Mouse (Mus musculus) hindbrain, embryonic 10.5 days (tissue): ENCODE data around the gene Scn8a. TPM values are rescaled to one million over a fixed set of nuclear protein-coding genes. Genes with fewer than 3 reads are reported as not detected.
A peak's percentile ranks its signal among the peaks of the same experiment; 100 is the strongest.

Experiments
- DNase-seq: peaks from one replicate; pipeline ENCODE4 v3.0.0-alpha.2; 2017; ENCODE audit warnings: low spot score
- H3K27ac ChIP-seq: fragments of 300-500 bp; sonication (generic); 2 replicates; pipeline ENCODE4 v1.5.1; 2016; ENCODE audit warnings: mild to moderate bottlenecking, moderate library complexity
- H3K27me3 ChIP-seq: fragments of 300-500 bp; sonication (generic); 2 replicates; pipeline ENCODE4 v1.6.1; 2016; ENCODE audit warnings: mild to moderate bottlenecking; ENCODE audit not compliant: poor library complexity, insufficient read depth, severe bottlenecking
- H3K36me3 ChIP-seq: fragments of 300-500 bp; sonication (generic); 2 replicates; pipeline ENCODE4 v1.6.1; 2016; ENCODE audit warnings: mild to moderate bottlenecking, moderate library complexity
- H3K4me1 ChIP-seq: fragments of 300-500 bp; sonication (generic); replicated peaks from 2 replicates; pipeline ENCODE4 v1.6.1; 2016; ENCODE audit warnings: mild to moderate bottlenecking
- H3K4me3 ChIP-seq: fragments of 300-500 bp; sonication (generic); 2 replicates; pipeline ENCODE4 v1.5.1; 2016; ENCODE audit warnings: mild to moderate bottlenecking, moderate library complexity
- H3K9me3 ChIP-seq: fragments of 300-500 bp; sonication (generic); 2 replicates; pipeline ENCODE4 v1.6.1; 2016; ENCODE audit warnings: mild to moderate bottlenecking, moderate library complexity
- WGBS: fragments of 180-500 bp; shearing (Covaris S2); methylation state at CpG from one replicate; pipeline ENCODE4 v1.1.7; 2016; 5-methylcytosine and 5-hydroxymethylcytosine counted together
- polyA plus RNA-seq: library from polyadenylated mRNA; unstranded; fragments of >200 nt; fragmentation: Nextera tagmentation; extraction: Ambion mirVana; gene quantifications from 2 replicates; pipeline ENCODE4 v1.2.1, GENCODE M21; 2016

Gene Scn8a
- polyA plus RNA-seq, 1 experiment from 2014 or later, result 15.2 TPM

DNA sequence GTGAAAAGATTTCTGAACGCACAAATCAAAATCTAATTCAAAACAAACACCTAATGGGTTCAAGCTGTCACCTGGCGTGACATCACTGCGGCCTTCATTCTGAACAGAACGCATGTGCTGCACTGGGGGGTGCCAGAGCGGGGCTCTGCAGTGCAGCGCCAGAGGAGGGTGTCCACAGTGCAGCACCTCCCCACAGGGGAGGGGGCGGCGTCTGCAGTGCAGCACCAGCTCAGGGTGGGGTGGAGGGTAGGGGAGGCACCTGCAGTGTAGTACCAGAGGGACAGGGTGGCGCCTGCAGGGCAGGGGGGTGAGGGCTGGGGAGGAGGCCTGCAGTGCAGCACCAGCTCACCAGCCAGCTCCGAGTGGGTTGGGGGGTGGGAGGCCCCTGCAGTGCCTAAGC is 55.3 kb downstream of the Scn8a start:
- Histone ChIP-seq H3K27me3 (no peaks in the 10 kb centered on the region), H3K4me1 (peaks cover 38% of the 10 kb centered on the region), H3K27ac (peak overlapping the region; percentile 59; the same call in 1 of the 2 replicates), H3K4me3 (no peak overlapping the region), H3K36me3 (no peaks in the 10 kb centered on the region), H3K9me3 (no peaks in the 10 kb centered on the region)
- whole genome bisulfite sequencing, result 79% methylated on average over 10 of the region's 10 CpGs
- DNase-seq, result no peak

DNA sequence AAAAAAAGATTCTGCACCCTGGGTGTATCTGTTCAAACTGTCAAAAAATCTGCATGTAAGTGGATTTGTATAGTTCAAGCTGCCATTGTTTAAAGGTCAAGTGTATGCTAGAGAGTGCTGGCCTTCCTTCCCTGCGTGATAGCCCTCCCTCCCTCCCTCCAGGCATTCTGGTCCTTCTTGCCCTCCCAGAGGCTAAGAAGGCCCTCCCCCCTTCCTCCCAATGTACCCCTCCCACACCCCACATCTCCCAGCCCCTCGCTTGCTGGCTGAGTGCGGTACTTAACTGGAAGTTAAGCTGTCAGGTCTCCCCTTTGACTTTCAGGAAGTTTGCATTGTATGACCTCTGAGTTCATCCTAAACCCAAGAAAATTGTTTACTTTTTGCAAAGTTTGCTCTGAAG is 60.8 kb downstream of the Scn8a start:
- Histone ChIP-seq H3K36me3 (no peaks in the 10 kb centered on the region), H3K4me1 (peaks cover 18% of the 10 kb centered on the region), H3K27ac (no peak overlapping the region), H3K9me3 (no peaks in the 10 kb centered on the region), H3K4me3 (no peak overlapping the region), H3K27me3 (no peaks in the 10 kb centered on the region)
- WGBS, result 39% methylated on average over 3 of the region's 3 CpGs
- DNase-seq, result no peak

DNA sequence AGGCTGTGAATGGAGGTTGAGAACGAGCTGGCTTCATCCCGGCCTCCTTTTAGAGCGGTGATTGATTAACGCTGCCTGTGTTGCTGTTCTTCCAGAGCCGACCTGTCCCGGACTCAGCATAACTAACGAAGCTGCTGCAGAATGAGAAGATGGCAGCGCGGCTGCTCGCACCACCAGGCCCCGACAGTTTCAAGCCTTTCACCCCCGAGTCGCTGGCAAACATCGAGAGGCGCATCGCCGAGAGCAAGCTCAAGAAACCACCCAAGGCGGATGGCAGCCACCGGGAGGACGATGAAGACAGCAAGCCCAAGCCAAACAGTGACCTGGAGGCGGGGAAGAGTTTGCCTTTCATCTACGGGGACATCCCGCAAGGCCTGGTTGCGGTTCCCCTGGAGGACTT is 66.5 kb downstream of the Scn8a start:
- peak overlapping the region; percentile 33 for H3K4me3 ChIP-seq
- peaks cover 26% of the 10 kb centered on the region for H3K4me1 ChIP-seq
- H3K27me3 ChIP-seq, result no peaks in the 10 kb centered on the region
- H3K36me3 ChIP-seq, result peaks cover 18% of the 10 kb centered on the region
- 61% methylated on average over 24 of the region's 24 CpGs for WGBS
- DNase-seq, result no peak
- H3K9me3 ChIP-seq, result no peaks in the 10 kb centered on the region
- H3K27ac ChIP-seq, result peak overlapping the region; percentile 75

DNA sequence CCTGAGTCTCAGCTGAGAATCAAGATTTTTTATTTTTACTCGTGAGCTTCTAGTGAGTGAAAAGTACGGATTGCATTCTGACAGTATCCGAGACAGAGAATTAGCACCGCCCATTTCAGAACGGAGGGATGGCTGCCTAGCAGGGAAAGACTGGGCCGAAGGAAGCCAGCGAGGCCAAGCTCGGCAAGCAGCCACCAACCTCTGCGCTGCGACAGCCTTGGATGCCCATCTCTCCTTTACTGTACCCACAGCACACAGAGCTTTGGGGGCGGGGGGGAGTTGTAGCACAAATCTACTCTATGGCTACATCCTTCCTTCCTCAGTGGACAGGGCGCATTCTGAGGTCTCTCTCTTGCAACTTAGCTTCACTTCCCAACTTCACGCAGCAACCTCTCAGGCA is 78.7 kb downstream of the Scn8a start:
- H3K4me1 ChIP-seq, result peaks cover 12% of the 10 kb centered on the region
- WGBS, result 89% methylated on average over 13 of the region's 13 CpGs
- H3K27ac ChIP-seq, result no peak overlapping the region
- DNase-seq, result no peak
- H3K36me3 ChIP-seq, result peaks cover 6% of the 10 kb centered on the region; the same call in 1 of the 2 replicates
- H3K9me3 ChIP-seq, result no peaks in the 10 kb centered on the region; the same call in 1 of the 2 replicates
- H3K27me3 ChIP-seq, result no peaks in the 10 kb centered on the region
- no peak overlapping the region for H3K4me3 ChIP-seq

DNA sequence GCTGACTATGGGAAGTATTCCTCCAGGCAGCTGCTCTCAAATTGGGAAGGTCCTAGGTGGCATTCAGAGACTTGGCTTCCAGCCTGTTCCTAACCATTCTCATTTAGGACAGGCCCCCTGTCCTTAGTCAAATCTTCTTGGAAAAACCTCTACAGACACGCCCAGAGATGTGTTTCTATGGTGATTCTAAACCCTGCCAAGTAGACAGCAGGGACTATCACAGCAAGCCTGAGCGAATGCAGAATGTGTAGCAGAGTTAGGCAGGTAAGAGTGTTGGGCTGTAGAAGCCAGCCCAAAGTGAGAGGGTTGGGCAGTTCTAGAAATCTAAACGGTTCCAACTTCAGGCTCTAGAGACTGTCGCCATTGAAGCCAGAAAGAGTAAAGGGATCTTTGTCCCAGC is 79.5 kb downstream of the Scn8a start:
- 91% methylated on average over 4 of the region's 4 CpGs for WGBS
- DNase-seq, result no peak
- H3K4me3 ChIP-seq, result no peak overlapping the region
- H3K27me3 ChIP-seq, result no peaks in the 10 kb centered on the region
- H3K4me1 ChIP-seq, result peaks cover 17% of the 10 kb centered on the region
- H3K27ac ChIP-seq, result no peak overlapping the region
- no peaks in the 10 kb centered on the region; the same call in 1 of the 2 replicates for H3K9me3 ChIP-seq
- H3K36me3 ChIP-seq, result peaks cover 6% of the 10 kb centered on the region; the same call in 1 of the 2 replicates

DNA sequence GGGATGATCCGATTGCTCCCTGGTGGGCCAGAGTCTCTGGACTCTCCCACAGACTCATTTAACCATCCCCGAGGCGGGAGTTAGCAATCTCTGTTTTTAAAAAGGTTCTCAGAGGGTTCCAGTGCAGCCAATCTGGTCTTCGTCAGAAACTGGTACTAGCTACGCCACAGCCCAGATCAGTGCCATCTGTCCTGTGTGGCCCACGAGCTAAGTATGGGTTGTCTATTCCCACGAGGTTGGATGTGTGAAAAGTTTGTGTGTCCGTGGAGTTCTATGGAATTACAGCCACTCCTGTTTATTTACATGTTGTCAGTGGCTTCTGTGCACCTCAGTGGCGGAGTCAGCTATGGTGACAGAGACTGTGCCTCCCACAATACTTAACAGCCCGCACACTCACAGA is 81.8 kb downstream of the Scn8a start:
- Histone ChIP-seq H3K27me3 (no peaks in the 10 kb centered on the region), H3K9me3 (no peaks in the 10 kb centered on the region; the same call in 1 of the 2 replicates), H3K27ac (no peak overlapping the region), H3K36me3 (peaks cover 6% of the 10 kb centered on the region; the same call in 1 of the 2 replicates), H3K4me1 (peaks cover 22% of the 10 kb centered on the region), H3K4me3 (no peak overlapping the region)
- DNase-seq, result no peak
- WGBS, result 85% methylated on average over 10 of the region's 10 CpGs

DNA sequence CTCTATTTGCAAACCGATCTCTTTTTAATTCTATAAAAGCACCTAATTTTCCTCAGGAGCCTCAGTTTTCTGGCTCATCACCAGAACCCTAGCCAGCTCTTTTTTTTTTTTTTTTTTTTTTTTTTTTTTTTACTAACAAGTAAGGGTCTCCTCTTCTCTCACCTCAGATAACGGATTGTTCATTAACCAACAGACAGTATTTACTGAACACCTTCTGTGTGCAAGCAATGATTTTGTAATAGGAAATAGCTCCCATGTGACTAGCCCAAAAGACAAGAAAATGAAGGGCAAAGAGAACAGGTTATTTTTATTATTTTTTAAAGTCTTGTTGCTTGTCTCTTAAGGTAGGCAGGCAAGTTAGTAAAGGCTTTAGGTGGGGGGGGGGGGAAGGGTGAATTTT is 82.6 kb downstream of the Scn8a start:
- WGBS, result 85% methylated on average over 2 of the region's 2 CpGs
- no peak for DNase-seq
- H3K4me3 ChIP-seq, result no peak overlapping the region
- no peak overlapping the region for H3K27ac ChIP-seq
- H3K36me3 ChIP-seq, result peaks cover 2% of the 10 kb centered on the region; the same call in 1 of the 2 replicates
- peaks cover 22% of the 10 kb centered on the region for H3K4me1 ChIP-seq
- no peaks in the 10 kb centered on the region for H3K27me3 ChIP-seq
- no peaks in the 10 kb centered on the region; the same call in 1 of the 2 replicates for H3K9me3 ChIP-seq

DNA sequence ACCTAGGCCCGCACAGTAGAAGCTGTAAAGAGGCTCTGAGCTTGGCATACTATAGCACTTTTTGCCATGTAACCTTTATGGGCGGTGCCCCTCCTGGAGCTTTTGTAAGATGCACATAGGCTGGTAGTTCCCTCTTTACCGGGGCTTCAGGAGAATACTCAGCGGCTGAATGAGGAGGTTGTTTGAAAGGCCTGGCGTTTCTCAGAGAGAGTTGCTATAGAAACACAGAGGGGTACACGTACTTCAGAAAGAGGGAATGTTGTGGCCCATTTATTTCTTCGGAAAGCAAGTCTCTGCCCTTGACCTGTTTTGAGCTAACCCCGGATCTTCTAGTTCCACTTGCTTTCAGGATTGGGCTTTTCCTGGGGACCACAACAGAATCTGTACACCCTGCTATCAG is 83.2 kb downstream of the Scn8a start:
- Histone ChIP-seq H3K36me3 (no peaks in the 10 kb centered on the region), H3K27me3 (no peaks in the 10 kb centered on the region), H3K4me1 (peaks cover 22% of the 10 kb centered on the region), H3K4me3 (no peak overlapping the region), H3K9me3 (no peaks in the 10 kb centered on the region), H3K27ac (no peak overlapping the region; the same call in 1 of the 2 replicates)
- 40% methylated on average over 8 of the region's 8 CpGs for WGBS
- DNase-seq, result no peak

DNA sequence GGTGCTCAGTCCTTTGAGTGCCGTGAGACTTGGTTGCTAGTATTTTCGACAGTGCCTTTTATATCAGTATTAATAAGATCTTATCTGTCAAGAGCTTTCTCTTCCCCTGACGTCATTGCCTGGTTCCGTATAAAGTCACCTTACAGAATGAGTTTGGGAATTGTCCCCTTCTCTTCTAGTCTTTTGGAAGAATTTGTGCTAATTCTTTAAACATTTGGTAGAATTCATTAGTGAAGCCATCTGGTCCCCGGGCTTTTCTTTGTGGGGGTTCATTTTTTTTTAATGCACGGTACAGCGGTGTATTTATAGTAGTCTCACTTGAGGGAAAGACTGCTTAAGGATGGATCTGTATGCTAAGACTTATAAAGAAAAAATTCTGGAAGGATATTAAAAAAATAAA is 84.3 kb downstream of the Scn8a start:
- Histone ChIP-seq H3K27ac (no peak overlapping the region), H3K27me3 (no peaks in the 10 kb centered on the region), H3K4me1 (peaks cover 22% of the 10 kb centered on the region), H3K4me3 (no peak overlapping the region), H3K9me3 (no peaks in the 10 kb centered on the region), H3K36me3 (no peaks in the 10 kb centered on the region)
- no peak for DNase-seq
- 83% methylated on average over 7 of the region's 7 CpGs for WGBS

DNA sequence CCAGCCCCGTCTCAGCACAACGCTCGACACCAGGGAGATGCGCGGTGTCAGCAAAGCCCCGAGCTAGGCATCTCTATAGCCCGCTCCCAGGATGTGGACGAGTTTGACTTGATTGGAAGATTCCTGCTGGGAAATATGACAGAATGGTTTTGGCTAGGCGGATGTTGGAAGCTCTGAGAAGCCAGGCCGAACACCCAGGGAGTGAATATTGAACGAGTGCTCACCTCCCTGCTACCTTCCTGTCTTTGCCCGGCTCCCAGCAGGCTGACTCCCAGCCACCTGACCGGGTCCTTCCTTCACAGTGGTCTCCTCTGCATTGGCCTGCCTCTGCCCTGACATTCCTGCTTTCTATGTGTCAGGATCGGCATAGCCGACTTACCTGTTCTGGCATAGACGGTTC is 85.1 kb downstream of the Scn8a start:
- no peak for DNase-seq
- Histone ChIP-seq H3K4me1 (peaks cover 22% of the 10 kb centered on the region), H3K27ac (no peak overlapping the region), H3K9me3 (no peaks in the 10 kb centered on the region), H3K4me3 (no peak overlapping the region), H3K27me3 (no peaks in the 10 kb centered on the region), H3K36me3 (no peaks in the 10 kb centered on the region)
- WGBS, result 78% methylated on average over 16 of the region's 16 CpGs

DNA sequence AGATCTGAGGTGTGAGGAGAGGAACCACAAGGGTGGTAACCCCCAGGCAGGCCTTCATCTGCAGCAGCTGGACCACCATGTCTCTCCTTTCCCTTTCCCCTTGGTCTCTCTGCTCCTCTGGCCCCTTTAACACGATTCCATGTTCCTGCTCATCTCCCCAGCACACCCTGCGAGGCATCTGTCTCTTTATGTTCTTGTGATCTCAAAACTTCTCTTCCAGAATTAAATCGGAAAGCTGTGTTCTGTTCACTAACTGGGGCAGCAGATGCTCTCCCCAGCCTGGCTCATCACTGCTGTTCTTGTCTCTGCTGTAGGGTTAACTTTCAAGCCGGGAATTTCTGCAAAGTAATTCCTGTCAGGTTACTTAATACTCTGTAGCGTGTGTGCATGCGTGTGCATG is 91.3 kb downstream of the Scn8a start:
- H3K36me3 ChIP-seq, result no peaks in the 10 kb centered on the region
- no peaks in the 10 kb centered on the region for H3K27me3 ChIP-seq
- H3K9me3 ChIP-seq, result no peaks in the 10 kb centered on the region
- H3K4me1 ChIP-seq, result no peaks in the 10 kb centered on the region
- 84% methylated on average over 6 of the region's 6 CpGs for WGBS
- no peak overlapping the region for H3K27ac ChIP-seq
- DNase-seq, result no peak
- no peak overlapping the region for H3K4me3 ChIP-seq

DNA sequence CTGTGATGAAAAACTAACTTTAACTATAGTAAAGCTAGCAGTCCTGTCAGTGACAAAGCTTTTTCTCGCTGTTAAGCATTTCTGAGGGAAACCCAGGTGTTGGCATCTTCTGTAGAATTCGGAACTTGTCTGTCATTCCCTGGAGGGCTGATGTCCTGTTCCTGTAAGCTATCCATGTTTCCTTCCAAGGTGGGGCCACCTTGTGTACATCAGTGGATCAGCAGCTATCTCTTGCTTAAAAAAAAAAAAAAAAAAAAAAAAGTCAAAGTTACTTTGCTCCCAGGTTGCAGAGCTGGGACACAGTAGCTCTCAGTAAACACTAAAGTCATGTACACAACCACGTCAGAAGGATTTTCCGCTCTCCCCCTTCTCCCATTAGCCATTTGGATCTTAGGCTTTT is 91.9 kb downstream of the Scn8a start:
- no peaks in the 10 kb centered on the region for H3K4me1 ChIP-seq
- no peak overlapping the region for H3K4me3 ChIP-seq
- no peak overlapping the region for H3K27ac ChIP-seq
- 84% methylated on average over 4 of the region's 4 CpGs for WGBS
- H3K36me3 ChIP-seq, result no peaks in the 10 kb centered on the region
- no peak for DNase-seq
- H3K27me3 ChIP-seq, result no peaks in the 10 kb centered on the region
- H3K9me3 ChIP-seq, result no peaks in the 10 kb centered on the region

DNA sequence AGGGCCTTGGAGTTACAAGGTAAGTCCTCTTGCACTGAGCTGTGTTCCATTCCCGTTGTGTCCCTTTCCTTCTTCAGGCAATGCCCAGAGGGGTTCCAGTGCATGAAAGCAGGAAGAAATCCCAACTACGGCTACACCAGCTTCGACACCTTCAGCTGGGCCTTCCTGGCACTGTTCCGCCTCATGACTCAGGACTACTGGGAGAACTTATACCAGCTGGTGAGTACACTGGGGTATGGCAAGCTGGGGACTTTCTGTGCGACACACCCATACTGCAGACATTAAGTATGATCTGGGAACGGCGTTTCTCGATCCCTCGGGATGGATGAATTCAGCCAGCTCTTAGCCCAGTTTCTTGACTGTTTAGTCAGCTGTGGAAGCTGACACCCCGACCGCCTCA is 101.8 kb downstream of the Scn8a start:
- H3K27ac ChIP-seq, result no peak overlapping the region
- 72% methylated on average over 11 of the region's 11 CpGs for WGBS
- no peaks in the 10 kb centered on the region for H3K27me3 ChIP-seq
- no peaks in the 10 kb centered on the region for H3K9me3 ChIP-seq
- DNase-seq, result no peak
- peaks cover 31% of the 10 kb centered on the region for H3K36me3 ChIP-seq
- peaks cover 19% of the 10 kb centered on the region for H3K4me1 ChIP-seq
- no peak overlapping the region for H3K4me3 ChIP-seq

DNA sequence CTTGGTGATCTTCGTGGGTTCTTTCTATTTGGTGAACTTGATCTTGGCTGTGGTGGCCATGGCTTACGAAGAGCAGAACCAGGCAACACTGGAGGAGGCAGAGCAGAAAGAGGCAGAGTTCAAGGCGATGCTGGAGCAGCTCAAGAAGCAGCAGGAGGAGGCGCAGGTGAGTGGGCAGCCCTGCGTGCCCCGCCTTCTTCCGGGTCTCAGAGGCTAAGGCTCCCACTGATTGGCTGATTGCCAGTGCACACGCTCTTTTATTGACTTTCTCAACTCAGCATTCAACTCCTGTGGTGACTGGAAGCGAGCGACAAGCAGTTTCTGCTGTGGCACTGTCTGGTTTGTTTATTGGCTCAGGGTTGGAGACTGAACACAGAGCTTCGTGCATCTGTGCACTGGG is 103.1 kb downstream of the Scn8a start:
- Histone ChIP-seq H3K4me1 (peaks cover 19% of the 10 kb centered on the region), H3K27me3 (no peaks in the 10 kb centered on the region), H3K9me3 (no peaks in the 10 kb centered on the region), H3K4me3 (no peak overlapping the region), H3K36me3 (peaks cover 31% of the 10 kb centered on the region), H3K27ac (no peak overlapping the region)
- no peak for DNase-seq
- 38% methylated on average over 11 of the region's 11 CpGs for WGBS
